Mouse (Mus musculus) frontal cortex, postnatal 10 days (tissue): ENCODE data around the gene Synpr.

Source experiments
- DNase-seq, 2 experiments: peaks; one replicate each; pipeline ENCODE4 v3.0.0; 2022; ENCODE audit warnings: low spot score in 2 of 2, mixed read lengths in 1 of 2

Gene Synpr

GRCm38 (mm10) chr14:13355569-13356362 is 71.2 kb downstream of the Synpr start:
- peak in 1 of 2 experiments; percentile 54 for DNase-seq

GRCm38 (mm10) chr14:13357101-13357667 is 72.6 kb downstream of the Synpr start:
- DNase-seq = no peak

- no peak for DNase-seq
These were observed 73.5 kb downstream of the Synpr start for GRCm38 (mm10) chr14:13358037-13358436.

- DNase-seq = no peak
These were observed 76.6 kb downstream of the Synpr start for GRCm38 (mm10) chr14:13361184-13361583.

- no peak for DNase-seq
These were observed 77.1 kb downstream of the Synpr start for GRCm38 (mm10) chr14:13361642-13362041.

- no peak for DNase-seq
These were observed 83.7 kb downstream of the Synpr start for GRCm38 (mm10) chr14:13368309-13368708.

- DNase-seq = no peak
These were observed 104.5 kb downstream of the Synpr start for GRCm38 (mm10) chr14:13389081-13389480.

GRCm38 (mm10) chr14:13389954-13390353 is 105.4 kb downstream of the Synpr start:
- no peak for DNase-seq

GRCm38 (mm10) chr14:13399226-13400020 is 114.8 kb downstream of the Synpr start:
- no peak for DNase-seq

- DNase-seq = no peak
These were observed 127.1 kb downstream of the Synpr start for GRCm38 (mm10) chr14:13411636-13412035.

GRCm38 (mm10) chr14:13440723-13441122 is 156.1 kb downstream of the Synpr start:
- DNase-seq = no peak

- DNase-seq = no peak
These were observed 160.3 kb downstream of the Synpr start for GRCm38 (mm10) chr14:13444908-13445307.

- peak in 1 of 2 experiments; percentile 17 for DNase-seq
These were observed 169.1 kb downstream of the Synpr start for GRCm38 (mm10) chr14:13453461-13454204.

GRCm38 (mm10) chr14:13454991-13455390 is 170.4 kb downstream of the Synpr start:
- no peak for DNase-seq

GRCm38 (mm10) chr14:13459333-13459732 is 174.8 kb downstream of the Synpr start:
- no peak for DNase-seq

GRCm38 (mm10) chr14:13469211-13469610 is 184.6 kb downstream of the Synpr start:
- no peak for DNase-seq

GRCm38 (mm10) chr14:13477821-13478220 is 193.2 kb downstream of the Synpr start:
- DNase-seq = no peak

- no peak for DNase-seq
These were observed 220.8 kb downstream of the Synpr start for GRCm38 (mm10) chr14:13505355-13505754.

GRCm38 (mm10) chr14:13518608-13519139 is 234.1 kb downstream of the Synpr start:
- no peak for DNase-seq

GRCm38 (mm10) chr14:13519239-13520011 is 234.8 kb downstream of the Synpr start:
- DNase-seq = no peak

GRCm38 (mm10) chr14:13547746-13548145 is 263.2 kb downstream of the Synpr start:
- DNase-seq = no peak
